Mouse (Mus musculus): Measurements from ENCODE around the gene Clec5a.

DNA sequence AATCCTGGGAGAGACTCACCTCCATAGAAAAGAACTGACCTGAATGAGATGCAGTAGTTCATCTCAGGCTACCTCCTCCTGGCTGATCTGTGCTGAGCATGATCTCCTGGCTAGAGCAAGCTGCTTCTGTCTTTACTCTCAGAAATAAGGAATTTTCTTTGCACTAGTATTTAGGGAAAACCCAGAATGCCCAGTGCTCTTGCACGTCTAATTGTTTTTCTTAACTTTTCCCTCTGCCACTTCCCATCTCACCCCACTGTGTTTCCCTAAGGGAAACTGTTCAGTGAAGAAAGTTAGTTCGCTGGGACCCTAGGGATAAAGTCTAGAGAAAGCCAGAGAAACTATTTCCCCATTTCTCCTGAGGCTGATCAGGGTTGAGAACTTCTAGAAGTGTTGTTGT lies 30.7 kb downstream of the Clec5a start, which contains the start of gene Olfr461:
- no peak for TF ChIP-seq CTCF (IDR thresholded peaks at IDR 0.05)
- no peak for TF ChIP-seq EP300 (IDR thresholded peaks at IDR 0.05)

Measured in lung, postnatal 0 days (tissue).